Mouse (Mus musculus) midbrain, embryonic 16.5 days (tissue): ENCODE measurements at regions not wholly inside any gene's neighbourhood (a gene's known extent, or its start where the extent isn't known, plus 50 kb on each side); places are given as distances from the start of the nearest gene placed in this dataset.

ENCODE experiments used
- ATAC-seq: fragments of 200-750 bp; cut with Nextera tagmentation; 2 replicates; pipeline ENCODE4 v1.8.0; 2017; ENCODE audit warnings: moderate TSS enrichment
- H3K27ac ChIP-seq: fragments of 300-500 bp; sonication (generic); 2 replicates; pipeline ENCODE4 v1.5.1; 2014; ENCODE audit warnings: mild to moderate bottlenecking, low read length, mixed read lengths
- H3K27me3 ChIP-seq: fragments of 300-500 bp; sonication (generic); 2 replicates; pipeline ENCODE4 v1.6.1; 2014; ENCODE audit warnings: low read depth, low read length, mixed read lengths; ENCODE audit not compliant: control insufficient read depth, insufficient read depth
- H3K36me3 ChIP-seq: fragments of 300-500 bp; sonication (generic); 2 replicates; pipeline ENCODE4 v1.6.1; 2014; ENCODE audit warnings: mild to moderate bottlenecking, low read length, moderate library complexity, mixed read lengths; ENCODE audit not compliant: control insufficient read depth, insufficient read depth
- H3K4me1 ChIP-seq: fragments of 300-500 bp; sonication (generic); 2 replicates; pipeline ENCODE4 v1.6.1; 2014; ENCODE audit warnings: mild to moderate bottlenecking, low read length, mixed read lengths; ENCODE audit not compliant: control insufficient read depth, insufficient read depth
- H3K4me2 ChIP-seq: fragments of 300-500 bp; sonication (generic); 2 replicates; pipeline ENCODE4 v1.6.1; 2014; ENCODE audit warnings: mild to moderate bottlenecking, low read length, mixed read lengths
- H3K4me3 ChIP-seq: fragments of 300-500 bp; sonication (generic); 2 replicates; pipeline ENCODE4 v1.5.1; 2014; ENCODE audit warnings: low read depth, mild to moderate bottlenecking, low read length, moderate library complexity, mixed read lengths
- H3K9ac ChIP-seq: fragments of 300-500 bp; sonication (generic); 2 replicates; pipeline ENCODE4 v1.6.1; 2014; ENCODE audit warnings: low read depth, low read length, mixed read lengths
- H3K9me3 ChIP-seq: fragments of 300-500 bp; sonication (generic); replicated peaks from 2 replicates; pipeline ENCODE4 v1.6.1; 2014; ENCODE audit warnings: mild to moderate bottlenecking, low read length, mixed read lengths; ENCODE audit not compliant: control insufficient read depth, poor library complexity, severe bottlenecking
- WGBS: fragments of 180-500 bp; shearing (Covaris S2); extraction: QIAGEN DNeasy Blood & Tissue Kit; methylation state at CpG from one replicate; pipeline ENCODE4 v1.1.7; 2014; 5-methylcytosine and 5-hydroxymethylcytosine counted together

- Histone ChIP-seq H3K4me2 (no peak overlapping the region), H3K27ac (no peak overlapping the region), H3K9me3 (no peaks in the 10 kb centered on the region; the same call in 1 of the 2 replicates), H3K9ac (no peak overlapping the region), H3K27me3 (no peaks in the 10 kb centered on the region), H3K36me3 (no peaks in the 10 kb centered on the region), H3K4me1 (no peaks in the 10 kb centered on the region), H3K4me3 (no peak overlapping the region)
- ATAC-seq = no peak
- 61% methylated on average over 15 of the region's 15 CpGs for whole genome bisulfite sequencing
These were observed 110.3 kb upstream of the Cpm start for GRCm38 (mm10) chr10:117518793-117519669.

- WGBS = 69% methylated on average over 14 of the region's 14 CpGs
- H3K9me3 ChIP-seq = no peaks in the 10 kb centered on the region; the same call in 1 of the 2 replicates
- ATAC-seq = no peak
- no peak overlapping the region for H3K9ac ChIP-seq
- no peak overlapping the region for H3K4me2 ChIP-seq
- no peak overlapping the region for H3K4me3 ChIP-seq
- H3K4me1 ChIP-seq = no peaks in the 10 kb centered on the region
- H3K36me3 ChIP-seq = no peaks in the 10 kb centered on the region
- no peaks in the 10 kb centered on the region for H3K27me3 ChIP-seq
- no peak overlapping the region for H3K27ac ChIP-seq
These were observed 111.2 kb upstream of the Cpm start for GRCm38 (mm10) chr10:117517800-117518770.

GRCm38 (mm10) chr10:117517071-117517714 lies 112.1 kb upstream of the Cpm start:
- H3K4me2 ChIP-seq = no peak overlapping the region
- WGBS = 67% methylated on average over 11 of the region's 11 CpGs
- no peaks in the 10 kb centered on the region for H3K4me1 ChIP-seq
- no peak overlapping the region for H3K27ac ChIP-seq
- H3K4me3 ChIP-seq = no peak overlapping the region
- no peak overlapping the region for H3K9ac ChIP-seq
- no peaks in the 10 kb centered on the region for H3K36me3 ChIP-seq
- no peaks in the 10 kb centered on the region for H3K27me3 ChIP-seq
- H3K9me3 ChIP-seq = no peaks in the 10 kb centered on the region; the same call in 1 of the 2 replicates
- no peak for ATAC-seq

- WGBS = 92% methylated on average over 8 of the region's 8 CpGs
These were observed 112.8 kb upstream of the Cpm start for GRCm38 (mm10) chr10:117516510-117516909.

GRCm38 (mm10) chr10:117515777-117516501 lies 113.4 kb upstream of the Cpm start:
- Histone ChIP-seq H3K4me2 (no peak overlapping the region), H3K4me1 (no peaks in the 10 kb centered on the region), H3K27ac (no peak overlapping the region), H3K4me3 (no peak overlapping the region), H3K9me3 (no peaks in the 10 kb centered on the region; the same call in 1 of the 2 replicates), H3K36me3 (no peaks in the 10 kb centered on the region), H3K27me3 (no peaks in the 10 kb centered on the region), H3K9ac (no peak overlapping the region)
- ATAC-seq = no peak
- 66% methylated on average over 9 of the region's 10 CpGs for WGBS

More at GRCm38 (mm10) chr10:117516510-117516909, 112.8 kb upstream of the Cpm start:
- H3K27ac ChIP-seq = no peak overlapping the region
- H3K27me3 ChIP-seq = no peaks in the 10 kb centered on the region
- H3K9me3 ChIP-seq = no peaks in the 10 kb centered on the region; the same call in 1 of the 2 replicates
- no peaks in the 10 kb centered on the region for H3K4me1 ChIP-seq
- ATAC-seq = no peak
- no peak overlapping the region for H3K4me3 ChIP-seq
- no peak overlapping the region for H3K4me2 ChIP-seq
- H3K9ac ChIP-seq = no peak overlapping the region
- H3K36me3 ChIP-seq = no peaks in the 10 kb centered on the region

GRCm38 (mm10) chr10:117515039-117515438 lies 114.3 kb upstream of the Cpm start:
- Histone ChIP-seq H3K27me3 (no peaks in the 10 kb centered on the region), H3K36me3 (no peaks in the 10 kb centered on the region), H3K9ac (no peak overlapping the region), H3K9me3 (no peaks in the 10 kb centered on the region; the same call in 1 of the 2 replicates), H3K27ac (no peak overlapping the region), H3K4me2 (no peak overlapping the region), H3K4me3 (no peak overlapping the region), H3K4me1 (no peaks in the 10 kb centered on the region)
- 94% methylated on average over 8 of the region's 8 CpGs for WGBS
- no peak for ATAC-seq

- no peak overlapping the region for H3K27ac ChIP-seq
- no peaks in the 10 kb centered on the region for H3K27me3 ChIP-seq
- 92% methylated on average over 7 of the region's 7 CpGs for WGBS
- H3K4me3 ChIP-seq = no peak overlapping the region
- no peak overlapping the region for H3K4me2 ChIP-seq
- H3K4me1 ChIP-seq = no peaks in the 10 kb centered on the region
- no peaks in the 10 kb centered on the region for H3K36me3 ChIP-seq
- H3K9ac ChIP-seq = no peak overlapping the region
- no peak for ATAC-seq
- no peaks in the 10 kb centered on the region; the same call in 1 of the 2 replicates for H3K9me3 ChIP-seq
These were observed 115.3 kb upstream of the Cpm start for GRCm38 (mm10) chr10:117513925-117514546.
